Mouse (Mus musculus) lung, postnatal 0 days (tissue): Measurements from ENCODE around the gene Fam178b.

ENCODE experiments used
- CTCF ChIP-seq: IDR thresholded peaks from 2 replicates; pipeline ENCODE4 v1.5.1; 2016; ENCODE audit warnings: antibody characterized with exemption, mild to moderate bottlenecking
- EP300 ChIP-seq: IDR thresholded peaks from 2 replicates; pipeline ENCODE4 v1.6.1; 2016; ENCODE audit warnings: antibody characterized with exemption, mild to moderate bottlenecking, control low read depth

DNA sequence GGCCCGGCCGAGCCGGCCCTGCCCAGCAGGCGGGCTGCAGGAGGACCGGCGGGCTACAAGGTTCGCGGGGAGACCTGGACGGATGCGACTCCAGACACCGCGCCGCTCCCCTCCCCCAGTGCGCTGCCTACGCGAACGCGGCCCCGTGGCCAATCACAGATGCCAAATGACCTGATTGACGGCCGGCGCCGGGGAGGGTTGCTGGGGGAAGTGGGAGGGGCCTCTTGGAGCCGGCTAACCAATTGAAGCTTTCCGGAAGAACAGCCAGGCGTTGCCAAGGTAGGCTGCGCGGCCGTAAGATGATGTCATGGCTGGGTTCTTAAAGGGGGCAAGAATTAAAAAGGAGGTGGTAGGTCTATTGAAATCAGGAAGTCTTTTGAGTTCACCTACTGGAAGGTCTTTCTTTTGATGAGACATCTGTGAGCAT is 26.9 kb upstream of the Fam178b start, which contains the start of gene 4933424G06Rik:
- TF ChIP-seq CTCF: no peak
- TF ChIP-seq EP300: no peak
